Mouse (Mus musculus): ENCODE measurements around the gene Sult2a6. TPM values are rescaled to one million over a fixed set of nuclear protein-coding genes. Genes with fewer than 3 reads are reported as not detected.

Sult2a6 gene
- total and polyA plus RNA-seq, 3 experiments, result not detected

GRCm38 (mm10) chr7:14203417-14203816 lies 51.3 kb downstream of the Sult2a6 start:
- DNase-seq (ENCODE audit: extremely low read depth), result no peak
- H3K36me3 ChIP-seq (replicated peaks in 1 of 2; ENCODE audit: control insufficient read depth in 1 of 2, insufficient read depth in 1 of 2, low read length in 1 of 2), result no peaks in the 10 kb centered on the region
- H3K27ac ChIP-seq (ENCODE audit: insufficient read depth, low read depth), result no peak overlapping the region
- in situ Hi-C loops (cut with MboI; ENCODE audit: low pct_ligation_motif_present, low pct_unique_long_range_greater_than_20kb, low sequenced_read_pairs) (no loop called here), dilution Hi-C loops (cut with MboI; ENCODE audit: extremely low pct_ligation_motif_present, extremely low pct_unique_long_range_greater_than_20kb, low sequenced_read_pairs) (no loop called here)
- no peak overlapping the region for H3K9ac ChIP-seq (ENCODE audit: insufficient read depth, low read depth)
- peaks cover 13% of the 10 kb centered on the region for H3K9me3 ChIP-seq (replicated peaks; ENCODE audit: low read length)
- H3K4me3 ChIP-seq (replicated peaks in 1 of 3; ENCODE audit: low read depth in 2 of 3, low read length in 2 of 3, poor library complexity in 1 of 3), result no peak overlapping the region
- no peaks in the 10 kb centered on the region for H3K4me1 ChIP-seq (ENCODE audit: control insufficient read depth in 1 of 2, insufficient read depth in 2 of 2)
- H3K27me3 ChIP-seq (replicated peaks), result no peaks in the 10 kb centered on the region
- no peak overlapping the region for H3K4me2 ChIP-seq (ENCODE audit: insufficient read depth, low read depth, poor library complexity, severe bottlenecking)
- no peaks in the 10 kb centered on the region for H3K79me2 ChIP-seq (replicated peaks; ENCODE audit: control insufficient read depth, extremely low read depth, insufficient read depth, poor library complexity, severe bottlenecking)
- TF ChIP-seq UBTF (IDR thresholded peaks at IDR 0.05; ENCODE audit: low read depth, low read length) (no peak), USF2 (conservative IDR thresholded peaks at IDR 0.05; ENCODE audit: low read depth, low read length) (no peak), CTCF (conservative IDR thresholded peaks at IDR 0.05 in 1 of 2, IDR thresholded peaks at IDR 0.05 in 1 of 2; ENCODE audit: low read depth in 2 of 2, low read length in 2 of 2) (no peak), ZMIZ1 (IDR thresholded peaks at IDR 0.05; ENCODE audit: low read depth, low read length) (no peak), KAT2A (IDR thresholded peaks at IDR 0.05; ENCODE audit: insufficient replicate concordance, low read length) (no peak), RAD21 (IDR thresholded peaks at IDR 0.05; ENCODE audit: low read depth, low read length) (no peak), NRF1 (IDR thresholded peaks at IDR 0.05; ENCODE audit: low read depth, low read length) (no peak), ZNF384 (IDR thresholded peaks at IDR 0.05; ENCODE audit: low read depth, low read length) (no peak), BHLHE40 (IDR thresholded peaks at IDR 0.05; ENCODE audit: low read depth, low read length) (no peak), SMC3 (IDR thresholded peaks at IDR 0.05; ENCODE audit: low read depth, low read length) (no peak)

DNA sequence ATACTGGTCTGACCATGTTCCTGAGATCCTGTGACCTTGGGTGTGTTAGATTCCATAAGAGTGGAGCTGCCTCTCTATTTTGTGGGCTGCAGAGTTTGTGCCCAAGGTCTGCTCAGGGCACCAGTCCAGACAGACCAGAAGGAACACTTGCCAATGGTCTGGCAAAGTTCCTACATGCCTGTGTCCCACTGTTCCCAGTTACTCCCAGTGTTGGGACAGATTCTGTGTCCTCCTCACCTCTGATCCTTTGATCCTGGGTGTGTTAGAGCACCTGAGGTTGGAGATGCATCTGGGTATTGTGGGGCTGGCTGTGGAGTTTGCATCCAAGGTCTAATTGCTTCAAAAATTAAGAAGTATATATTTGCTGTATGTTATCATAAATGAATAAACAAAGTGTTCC lies 52.2 kb downstream of the Sult2a6 start:
- TF ChIP-seq BHLHE40 (IDR thresholded peaks at IDR 0.05; ENCODE audit: low read depth, low read length), result no peak
- no peak for TF ChIP-seq ETS1 (conservative IDR thresholded peaks at IDR 0.05; ENCODE audit: low read depth, low read length)
- TF ChIP-seq MAZ (IDR thresholded peaks at IDR 0.05; ENCODE audit: low read depth, low read length), result no peak
- TF ChIP-seq USF2 (conservative IDR thresholded peaks at IDR 0.05; ENCODE audit: low read depth, low read length), result no peak
- no peak for TF ChIP-seq MAFK (IDR thresholded peaks at IDR 0.05; ENCODE audit: insufficient replicate concordance, low read length)
- TF ChIP-seq MEF2A (IDR thresholded peaks at IDR 0.05; ENCODE audit: borderline replicate concordance, low read depth, low read length), result no peak
- TF ChIP-seq SMC3 (IDR thresholded peaks at IDR 0.05; ENCODE audit: low read depth, low read length), result no peak
- no peak for TF ChIP-seq POLR2AphosphoS2 (IDR thresholded peaks at IDR 0.05; ENCODE audit: low read depth, low read length)
- no peak for TF ChIP-seq CHD1 (IDR thresholded peaks at IDR 0.05; ENCODE audit: low read depth, low read length)
- no peak for TF ChIP-seq MXI1 (IDR thresholded peaks at IDR 0.05; ENCODE audit: low read depth, low read length)
- TF ChIP-seq USF1 (IDR thresholded peaks at IDR 0.05; ENCODE audit: low read depth, low read length), result no peak
- no peak for TF ChIP-seq PAX5 (IDR thresholded peaks at IDR 0.05; ENCODE audit: low read length)
- no peak for TF ChIP-seq ZMIZ1 (IDR thresholded peaks at IDR 0.05; ENCODE audit: low read depth, low read length)
- TF ChIP-seq CHD2 (IDR thresholded peaks at IDR 0.05; ENCODE audit: low read length), result no peak
- TF ChIP-seq JUN (IDR thresholded peaks at IDR 0.05; ENCODE audit: insufficient read depth, low read depth, low read length), result no peak
- no peak for TF ChIP-seq NELFE (IDR thresholded peaks at IDR 0.05; ENCODE audit: low read depth, low read length)
- no peak for TF ChIP-seq KAT2A (IDR thresholded peaks at IDR 0.05; ENCODE audit: insufficient replicate concordance, low read length)
- no peak for TF ChIP-seq ZC3H11A (IDR thresholded peaks at IDR 0.05; ENCODE audit: low read depth, low read length)
- H3K79me2 ChIP-seq (replicated peaks; ENCODE audit: control insufficient read depth, extremely low read depth, insufficient read depth, poor library complexity, severe bottlenecking), result no peaks in the 10 kb centered on the region
- no peaks in the 10 kb centered on the region for H3K36me3 ChIP-seq (replicated peaks in 1 of 2; ENCODE audit: control insufficient read depth in 1 of 2, insufficient read depth in 1 of 2, low read length in 1 of 2)
- H3K4me3 ChIP-seq (replicated peaks in 1 of 3; ENCODE audit: low read depth in 2 of 3, low read length in 2 of 3, poor library complexity in 1 of 3), result no peak overlapping the region
- DNase-seq (ENCODE audit: extremely low read depth), result no peak
- H3K9me3 ChIP-seq (replicated peaks; ENCODE audit: low read length), result peaks cover 9% of the 10 kb centered on the region
- H3K9ac ChIP-seq (ENCODE audit: insufficient read depth, low read depth), result no peak overlapping the region
- dilution Hi-C loops (cut with MboI; ENCODE audit: extremely low pct_ligation_motif_present, extremely low pct_unique_long_range_greater_than_20kb, low sequenced_read_pairs) (no loop called here), in situ Hi-C loops (cut with MboI; ENCODE audit: low pct_ligation_motif_present, low pct_unique_long_range_greater_than_20kb, low sequenced_read_pairs) (no loop called here)
- no peaks in the 10 kb centered on the region for H3K27me3 ChIP-seq (replicated peaks)
- no peaks in the 10 kb centered on the region for H3K4me1 ChIP-seq (ENCODE audit: control insufficient read depth in 1 of 2, insufficient read depth in 2 of 2)
- no peak overlapping the region for H3K4me2 ChIP-seq (ENCODE audit: insufficient read depth, low read depth, poor library complexity, severe bottlenecking)
- no peak overlapping the region for H3K27ac ChIP-seq (ENCODE audit: insufficient read depth, low read depth)
